Mouse (Mus musculus) gastrocnemius, postnatal 10 days (tissue): Measurements from ENCODE around the gene Tceanc2. TPM values are rescaled to one million over a fixed set of nuclear protein-coding genes. Genes with fewer than 3 reads are reported as not detected.
"Not testable (repeated sequence)": the region's sequence is repeated elsewhere in the genome, so short reads cannot be mapped to it uniquely, and the experiment has no call there.

Source experiments
- DNase-seq: peaks from one replicate; pipeline ENCODE4 v3.0.0; 2021; ENCODE audit warnings: mixed read lengths
- total RNA-seq, 2 experiments: library from RNA; stranded (reverse); gene quantifications; 2 replicates each; pipeline ENCODE4 v1.2.3; 2021

The Tceanc2 gene
- total RNA-seq, 2 experiments from 2014 or later, result 14.0 to 16.1 TPM

- DNase-seq, result no peak
These were observed 51.9 kb downstream of the Tceanc2 start for GRCm38 (mm10) chr4:107126891-107127524.

- DNase-seq, result no peak
These were observed 52.5 kb downstream of the Tceanc2 start for GRCm38 (mm10) chr4:107126389-107126788.

- DNase-seq, result no peak
These were observed 53.8 kb downstream of the Tceanc2 start for GRCm38 (mm10) chr4:107125101-107125500.

- no peak for DNase-seq
These were observed 54.5 kb downstream of the Tceanc2 start for GRCm38 (mm10) chr4:107124376-107124775.

- peak; percentile 71 for DNase-seq
These were observed 57.6 kb downstream of the Tceanc2 start for GRCm38 (mm10) chr4:107121165-107121943.

- no peak for DNase-seq
These were observed 58.2 kb downstream of the Tceanc2 start for GRCm38 (mm10) chr4:107120676-107121075.

GRCm38 (mm10) chr4:107119056-107119455 lies 59.9 kb downstream of the Tceanc2 start:
- no peak for DNase-seq

GRCm38 (mm10) chr4:107117741-107118385 lies 61.1 kb downstream of the Tceanc2 start:
- no peak for DNase-seq

GRCm38 (mm10) chr4:107114278-107114677 lies 64.6 kb downstream of the Tceanc2 start:
- no peak for DNase-seq

GRCm38 (mm10) chr4:107109181-107109580 lies 69.7 kb downstream of the Tceanc2 start:
- DNase-seq, result not testable (repeated sequence)

- DNase-seq, result no peak
These were observed 70.6 kb downstream of the Tceanc2 start for GRCm38 (mm10) chr4:107108291-107108731.

- DNase-seq, result no peak
These were observed 72.1 kb downstream of the Tceanc2 start for GRCm38 (mm10) chr4:107106777-107107176.

- DNase-seq, result no peak
These were observed 76.7 kb downstream of the Tceanc2 start for GRCm38 (mm10) chr4:107102220-107102619.

- no peak for DNase-seq
These were observed 80.0 kb downstream of the Tceanc2 start for GRCm38 (mm10) chr4:107098791-107099525.

- no peak for DNase-seq
These were observed 80.5 kb downstream of the Tceanc2 start for GRCm38 (mm10) chr4:107098375-107098774.

- DNase-seq, result no peak
These were observed 81.0 kb downstream of the Tceanc2 start for GRCm38 (mm10) chr4:107097871-107098270.

GRCm38 (mm10) chr4:107096841-107097373 lies 82.0 kb downstream of the Tceanc2 start, which contains the start of gene Cdcp2:
Gene Cdcp2 (plus strand): TSS chr4:107096891.
- no peak for DNase-seq

GRCm38 (mm10) chr4:107096043-107096442 lies 82.9 kb downstream of the Tceanc2 start:
- DNase-seq, result no peak

GRCm38 (mm10) chr4:107094484-107095187 lies 84.3 kb downstream of the Tceanc2 start:
- DNase-seq, result no peak

GRCm38 (mm10) chr4:107091696-107092095 lies 87.2 kb downstream of the Tceanc2 start:
- no peak for DNase-seq

GRCm38 (mm10) chr4:107084858-107085257 lies 94.1 kb downstream of the Tceanc2 start:
- no peak for DNase-seq
